Mouse (Mus musculus): Measurements from ENCODE around the gene Tex46. TPM values are rescaled to one million over a fixed set of nuclear protein-coding genes. Genes with fewer than 3 reads are reported as not detected.

Tex46 gene
- polyA plus RNA-seq (2015; fragmentation: Nextera tagmentation; extraction: Ambion mirVana): not detected in 2 replicates

GRCm38 (mm10) chr4:136610387-136610856, at the start of gene Tex46:
TSS of gene Tex46 (plus strand) at chr4:136610437.
- 47% methylated on average over 4 of the region's 4 CpGs for WGBS (ENCODE audit: insufficient replicate concordance)
- Histone ChIP-seq H3K9me3 (replicated peaks) (no peaks in the 10 kb centered on the region), H3K9ac (no peak within 1 kb of the TSS)

GRCm38 (mm10) chr4:136562755-136563154, 47.5 kb upstream of the Tex46 start:
- no peak overlapping the region for H3K27ac ChIP-seq (replicated peaks)
- H3K27me3 ChIP-seq: no peaks in the 10 kb centered on the region
- no peaks in the 10 kb centered on the region for H3K9me3 ChIP-seq (replicated peaks)
- no peaks in the 10 kb centered on the region; the same call in 1 of the 2 replicates for H3K4me1 ChIP-seq (replicated peaks)
- no peak overlapping the region for H3K9ac ChIP-seq
- H3K36me3 ChIP-seq (replicated peaks): peaks cover 72% of the 10 kb centered on the region
- no peak for ATAC-seq (ENCODE audit: insufficient read depth)
- no peak overlapping the region for H3K4me3 ChIP-seq (replicated peaks)
- WGBS (ENCODE audit: insufficient replicate concordance): 79% methylated on average over 6 of the region's 6 CpGs
- no peak overlapping the region for H3K4me2 ChIP-seq

More at GRCm38 (mm10) chr4:136610387-136610856, at the start of gene Tex46:
- H3K4me1 ChIP-seq (replicated peaks): no peaks in the 10 kb centered on the region
- no peaks in the 10 kb centered on the region for H3K27me3 ChIP-seq
- H3K4me2 ChIP-seq: no peak within 1 kb of the TSS
- no peak for ATAC-seq (ENCODE audit: insufficient read depth)
- no peak within 1 kb of the TSS for H3K27ac ChIP-seq (replicated peaks)
- no peak within 1 kb of the TSS for H3K4me3 ChIP-seq (replicated peaks)
- no peaks in the 10 kb centered on the region for H3K36me3 ChIP-seq (replicated peaks)

GRCm38 (mm10) chr4:136568629-136569028, 41.6 kb upstream of the Tex46 start:
- no peaks in the 10 kb centered on the region for H3K27me3 ChIP-seq
- H3K4me3 ChIP-seq (replicated peaks): no peak overlapping the region
- 74% methylated on average over 3 of the region's 3 CpGs for WGBS (ENCODE audit: insufficient replicate concordance)
- peaks cover 74% of the 10 kb centered on the region for H3K36me3 ChIP-seq (replicated peaks)
- ATAC-seq (ENCODE audit: insufficient read depth): no peak
- no peaks in the 10 kb centered on the region for H3K9me3 ChIP-seq (replicated peaks)
- no peak overlapping the region for H3K27ac ChIP-seq (replicated peaks)
- H3K4me1 ChIP-seq (replicated peaks): no peaks in the 10 kb centered on the region; the same call in 1 of the 2 replicates
- no peak overlapping the region for H3K9ac ChIP-seq
- no peak overlapping the region for H3K4me2 ChIP-seq

- H3K9me3 ChIP-seq (replicated peaks): no peaks in the 10 kb centered on the region
- H3K4me3 ChIP-seq (replicated peaks): no peak overlapping the region
- no peaks in the 10 kb centered on the region for H3K27me3 ChIP-seq
- no peak overlapping the region for H3K4me2 ChIP-seq
- no peak for ATAC-seq (ENCODE audit: insufficient read depth)
- H3K4me1 ChIP-seq (replicated peaks): no peaks in the 10 kb centered on the region; the same call in 1 of the 2 replicates
- peaks cover 65% of the 10 kb centered on the region for H3K36me3 ChIP-seq (replicated peaks)
- no peak overlapping the region for H3K27ac ChIP-seq (replicated peaks)
- no peak overlapping the region for H3K9ac ChIP-seq
Measured at GRCm38 (mm10) chr4:136569998-136570397, 40.2 kb upstream of the Tex46 start.

GRCm38 (mm10) chr4:136581885-136582284, 28.4 kb upstream of the Tex46 start:
- H3K36me3 ChIP-seq (replicated peaks): no peaks in the 10 kb centered on the region
- no peak overlapping the region for H3K9ac ChIP-seq
- H3K9me3 ChIP-seq (replicated peaks): no peaks in the 10 kb centered on the region
- no peak overlapping the region for H3K4me3 ChIP-seq (replicated peaks)
- no peak overlapping the region for H3K4me2 ChIP-seq
- 83% methylated on average over 3 of the region's 3 CpGs for WGBS (ENCODE audit: insufficient replicate concordance)
- ATAC-seq (ENCODE audit: insufficient read depth): no peak
- H3K4me1 ChIP-seq (replicated peaks): peaks cover 9% of the 10 kb centered on the region
- no peak overlapping the region for H3K27ac ChIP-seq (replicated peaks)
- H3K27me3 ChIP-seq: no peaks in the 10 kb centered on the region

GRCm38 (mm10) chr4:136587221-136587827, 22.9 kb upstream of the Tex46 start:
- Histone ChIP-seq H3K4me3 (replicated peaks) (no peak overlapping the region), H3K27ac (replicated peaks) (no peak overlapping the region)
- ATAC-seq (ENCODE audit: insufficient read depth): no peak

GRCm38 (mm10) chr4:136588003-136588402, 22.2 kb upstream of the Tex46 start:
- Histone ChIP-seq H3K36me3 (replicated peaks) (peaks cover 9% of the 10 kb centered on the region), H3K9ac (no peak overlapping the region), H3K4me1 (replicated peaks) (peaks cover 39% of the 10 kb centered on the region), H3K4me3 (replicated peaks) (no peak overlapping the region), H3K4me2 (peak overlapping the region; percentile 42), H3K27me3 (no peaks in the 10 kb centered on the region), H3K27ac (replicated peaks) (0 out of 2 replicates have a peak overlapping the region, but pooled peaks have one; percentile 19), H3K9me3 (replicated peaks) (no peaks in the 10 kb centered on the region)
- WGBS (ENCODE audit: insufficient replicate concordance): 20% methylated on average over 4 of the region's 4 CpGs
- ATAC-seq (ENCODE audit: insufficient read depth): peak; percentile 51; the same call in 1 of the 2 replicates

More at GRCm38 (mm10) chr4:136587221-136587827, 22.9 kb upstream of the Tex46 start:
- Histone ChIP-seq H3K4me2 (peak overlapping the region; percentile 42), H3K36me3 (replicated peaks) (peaks cover 9% of the 10 kb centered on the region), H3K9ac (no peak overlapping the region), H3K9me3 (replicated peaks) (no peaks in the 10 kb centered on the region), H3K4me1 (replicated peaks) (peaks cover 35% of the 10 kb centered on the region), H3K27me3 (no peaks in the 10 kb centered on the region)
- WGBS (ENCODE audit: insufficient replicate concordance): 81% methylated on average over 4 of the region's 4 CpGs

- 45% methylated on average over 4 of the region's 4 CpGs for WGBS (ENCODE audit: insufficient replicate concordance)
- Histone ChIP-seq H3K9me3 (replicated peaks) (no peaks in the 10 kb centered on the region), H3K27me3 (no peaks in the 10 kb centered on the region), H3K4me1 (replicated peaks) (peaks cover 36% of the 10 kb centered on the region), H3K27ac (replicated peaks) (no peak overlapping the region; the same call in 1 of the 2 replicates), H3K4me2 (no peak overlapping the region), H3K4me3 (replicated peaks) (no peak overlapping the region), H3K36me3 (replicated peaks) (peaks cover 9% of the 10 kb centered on the region), H3K9ac (no peak overlapping the region)
- ATAC-seq (ENCODE audit: insufficient read depth): no peak
Measured at GRCm38 (mm10) chr4:136592111-136592510, 18.1 kb upstream of the Tex46 start.

- no peak overlapping the region for H3K4me3 ChIP-seq (replicated peaks)
- 78% methylated on average over 2 of the region's 2 CpGs for WGBS (ENCODE audit: insufficient replicate concordance)
Measured at GRCm38 (mm10) chr4:136594006-136594405, 16.2 kb upstream of the Tex46 start.

GRCm38 (mm10) chr4:136595221-136595620, 15.0 kb upstream of the Tex46 start:
- WGBS (ENCODE audit: insufficient replicate concordance): 75% methylated on average over 6 of the region's 6 CpGs
- Histone ChIP-seq H3K9ac (no peak overlapping the region), H3K9me3 (replicated peaks) (no peaks in the 10 kb centered on the region), H3K4me2 (no peak overlapping the region), H3K27me3 (no peaks in the 10 kb centered on the region), H3K36me3 (replicated peaks) (peaks cover 4% of the 10 kb centered on the region), H3K27ac (replicated peaks) (no peak overlapping the region), H3K4me1 (replicated peaks) (peaks cover 26% of the 10 kb centered on the region), H3K4me3 (replicated peaks) (no peak overlapping the region)
- no peak for ATAC-seq (ENCODE audit: insufficient read depth)

More at GRCm38 (mm10) chr4:136594006-136594405, 16.2 kb upstream of the Tex46 start:
- Histone ChIP-seq H3K4me2 (no peak overlapping the region), H3K4me1 (replicated peaks) (peaks cover 31% of the 10 kb centered on the region), H3K27me3 (no peaks in the 10 kb centered on the region), H3K9me3 (replicated peaks) (no peaks in the 10 kb centered on the region), H3K9ac (no peak overlapping the region), H3K36me3 (replicated peaks) (peaks cover 9% of the 10 kb centered on the region), H3K27ac (replicated peaks) (no peak overlapping the region)
- ATAC-seq (ENCODE audit: insufficient read depth): no peak

- no peaks in the 10 kb centered on the region for H3K36me3 ChIP-seq (replicated peaks)
- no peaks in the 10 kb centered on the region for H3K27me3 ChIP-seq
- H3K9ac ChIP-seq: no peak overlapping the region
- no peak overlapping the region for H3K4me3 ChIP-seq (replicated peaks)
- WGBS (ENCODE audit: insufficient replicate concordance): 70% methylated on average over 7 of the region's 7 CpGs
- H3K9me3 ChIP-seq (replicated peaks): no peaks in the 10 kb centered on the region
- no peak overlapping the region for H3K27ac ChIP-seq (replicated peaks)
- no peak overlapping the region for H3K4me2 ChIP-seq
- peaks cover 34% of the 10 kb centered on the region for H3K4me1 ChIP-seq (replicated peaks)
- ATAC-seq (ENCODE audit: insufficient read depth): no peak
Measured at GRCm38 (mm10) chr4:136598268-136598876, 11.9 kb upstream of the Tex46 start.

Data from liver, embryonic 15.5 days (tissue).